Mouse (Mus musculus) stomach, postnatal 0 days (tissue): Measurements from ENCODE around the gene Cisd3.

Experiments
- CTCF ChIP-seq: IDR thresholded peaks from 2 replicates; pipeline ENCODE4 v1.5.1; 2016; ENCODE audit warnings: antibody characterized with exemption, low read depth, mild to moderate bottlenecking, moderate library complexity
- EP300 ChIP-seq: optimal IDR thresholded peaks from 2 replicates; pipeline ENCODE3; 2016; ENCODE audit warnings: antibody characterized with exemption

- TF ChIP-seq CTCF (no peak), EP300 (no peak)
These were observed 25.7 kb downstream of the Cisd3 start for GRCm38 (mm10) chr11:97711200-97711900.
